Mouse (Mus musculus) lung, adult 18-20 months (tissue): Measurements from ENCODE around the gene Map3k7cl.

ENCODE experiments used
- DNase-seq, 2 experiments: peaks; one replicate each; pipeline ENCODE4 v3.0.0; 2022; ENCODE audit warnings: mixed read lengths in 2 of 2

Map3k7cl gene

DNA sequence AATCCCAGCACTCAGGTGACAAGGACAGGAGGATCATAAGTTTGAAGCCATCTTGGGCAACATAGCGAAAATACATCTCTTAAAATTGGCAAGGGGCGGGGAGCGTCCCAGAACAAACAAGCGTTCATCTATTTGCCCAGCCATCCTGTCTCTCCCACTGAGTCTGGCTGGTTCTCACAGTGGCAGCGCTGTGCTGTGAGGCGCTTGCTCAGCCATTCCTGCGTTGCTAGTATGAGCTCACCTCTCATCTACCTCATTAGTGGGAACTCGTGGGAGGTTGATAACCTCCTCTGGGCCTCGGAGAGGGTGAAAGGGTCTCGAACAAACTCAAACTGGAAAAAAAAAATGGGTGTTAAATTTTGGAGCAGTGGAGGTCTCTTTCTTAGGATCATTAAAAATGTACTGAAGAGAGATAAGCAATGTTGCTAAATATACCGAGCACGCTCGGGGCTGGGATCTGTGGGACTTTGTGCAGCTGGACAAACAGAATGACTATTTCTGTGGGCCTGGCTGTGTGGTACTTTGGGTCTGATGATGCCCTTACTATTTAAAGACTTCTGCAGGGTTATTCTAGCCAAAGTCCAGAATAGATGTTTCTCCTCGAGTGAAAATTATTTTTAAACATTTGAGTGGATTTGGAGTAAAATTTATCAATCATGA is 91.1 kb downstream of the Map3k7cl start:
- no peak for DNase-seq
